Mouse (Mus musculus) neural tube, embryonic 10.5 days (tissue): ENCODE data around the gene Fbxw20.
"Not testable (repeated sequence)": the region's sequence is repeated elsewhere in the genome, so short reads cannot be mapped to it uniquely, and the experiment has no call there.

Experiments used
- DNase-seq: peaks from one replicate; pipeline ENCODE4 v3.0.0-alpha.2; 2017; ENCODE audit warnings: low spot score; ENCODE audit errors: extremely low spot score

Gene Fbxw20

DNA sequence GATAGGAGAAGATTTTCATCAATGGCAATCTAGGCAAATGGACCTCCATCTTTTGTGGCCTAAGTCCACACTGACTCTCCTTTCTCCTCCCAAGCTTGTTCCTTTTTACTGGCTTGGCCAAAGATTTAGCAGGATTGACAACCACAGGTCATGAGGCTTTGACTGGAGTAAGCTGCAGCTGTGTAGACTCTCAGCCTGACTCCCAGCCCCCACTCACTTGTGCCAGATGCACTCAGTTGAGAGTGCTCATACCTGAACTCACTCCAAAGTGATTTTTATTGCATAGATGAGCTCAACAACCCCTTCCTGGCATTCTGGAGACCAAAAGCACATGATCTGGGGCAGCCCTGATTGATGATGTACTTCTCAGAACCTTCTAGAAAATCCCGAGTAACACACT lies at the start of gene Fbxw20:
Gene Fbxw20 (minus strand): TSS at position 101 of the 400 bp plus-strand sequence.
- DNase-seq: no peak

DNA sequence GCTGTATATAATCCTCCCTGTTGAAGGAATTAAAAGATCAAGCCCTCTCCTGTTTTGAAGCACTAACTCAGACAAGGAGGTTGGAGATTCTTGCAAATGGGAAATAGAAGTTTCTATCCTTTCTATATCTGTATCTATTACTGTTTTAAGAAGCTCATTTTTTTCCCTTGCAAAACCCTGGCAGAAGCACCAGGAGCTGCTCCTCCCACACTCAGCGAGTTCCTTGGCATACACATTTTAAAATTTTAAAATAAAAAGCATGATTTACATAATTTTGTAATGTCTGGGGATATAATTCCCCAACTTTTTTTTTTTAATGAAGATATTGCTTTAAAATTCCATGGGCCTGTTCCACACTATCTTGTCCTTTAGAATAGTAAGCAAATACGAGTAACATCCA lies 28.5 kb upstream of the Fbxw20 start:
- DNase-seq: no peak

DNA sequence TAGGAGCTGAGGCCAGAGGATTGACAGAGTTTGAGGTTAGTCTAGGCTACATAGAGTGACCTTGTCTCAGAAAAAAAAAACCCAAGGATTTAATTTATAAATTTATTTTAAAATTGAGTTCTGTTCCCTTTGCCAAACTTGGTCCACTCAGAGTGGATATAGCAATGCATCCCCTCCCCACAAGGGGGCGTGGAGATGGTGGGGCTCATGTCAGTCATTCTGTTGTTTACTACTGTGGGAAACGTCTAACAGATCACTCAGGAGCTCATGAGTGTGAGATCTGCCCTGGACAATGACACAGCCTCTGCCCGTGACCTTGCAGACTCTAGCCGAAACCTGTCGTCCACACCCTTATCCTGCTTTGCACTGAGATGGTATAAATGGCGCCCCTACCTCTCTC lies 16.1 kb downstream of the Fbxw20 start:
- no peak for DNase-seq

DNA sequence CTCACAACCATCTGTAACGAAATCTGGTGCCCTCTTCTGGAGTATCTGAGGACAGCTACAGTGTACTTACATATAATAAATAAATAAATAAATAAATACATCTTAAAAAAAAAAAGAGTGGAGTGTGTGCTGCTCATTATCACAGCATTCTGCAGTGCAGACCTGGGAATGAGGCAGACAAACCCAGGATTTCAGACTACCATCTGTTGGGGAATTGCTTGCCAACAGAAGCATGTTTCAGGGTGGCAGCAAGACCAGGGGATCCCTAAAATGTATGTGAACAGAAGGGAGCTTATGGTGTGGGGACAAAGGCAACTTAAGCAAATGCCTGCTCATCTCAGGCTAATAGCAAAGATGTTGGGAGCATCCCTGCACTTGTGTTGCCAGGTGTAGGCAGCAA lies 33.2 kb downstream of the Fbxw20 start:
- not testable (repeated sequence) for DNase-seq

DNA sequence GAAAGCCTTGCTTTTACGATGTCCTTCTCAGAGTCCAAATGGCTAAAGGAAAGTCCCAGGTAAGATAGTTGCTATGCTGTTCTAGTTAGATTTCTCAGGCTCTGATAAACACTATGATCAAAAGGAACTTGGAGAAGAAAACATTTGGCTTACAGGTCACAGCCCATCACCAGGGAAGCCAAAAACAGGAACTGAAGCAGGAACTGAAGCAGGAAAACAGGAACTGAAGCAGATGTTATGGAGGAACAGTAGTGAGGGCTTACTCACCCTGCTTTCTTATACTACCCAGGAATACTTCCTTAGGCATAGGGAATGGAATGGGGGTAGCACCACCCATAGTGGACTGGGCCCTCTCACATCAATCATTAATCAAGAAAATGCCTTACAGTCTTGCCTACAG lies 34.2 kb downstream of the Fbxw20 start:
- no peak for DNase-seq

DNA sequence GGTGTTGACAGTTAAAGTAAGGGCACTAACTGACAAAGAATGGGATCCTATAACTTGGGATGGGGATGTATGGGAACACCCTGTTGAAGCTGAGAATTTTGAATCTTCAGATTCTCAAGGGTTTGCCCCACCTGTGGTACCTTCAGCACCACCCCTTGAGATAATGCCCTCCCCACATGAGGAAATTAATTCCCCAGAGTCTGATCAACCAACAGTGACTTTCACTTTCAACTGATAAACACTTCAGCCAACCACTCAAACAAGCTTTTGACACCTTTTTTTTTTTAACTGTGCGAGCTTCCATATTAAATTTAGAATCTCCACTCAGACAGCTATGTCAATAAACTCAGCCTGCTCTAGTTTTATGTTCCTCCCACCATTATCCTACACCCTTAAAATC lies 35.2 kb downstream of the Fbxw20 start:
- DNase-seq: no peak

DNA sequence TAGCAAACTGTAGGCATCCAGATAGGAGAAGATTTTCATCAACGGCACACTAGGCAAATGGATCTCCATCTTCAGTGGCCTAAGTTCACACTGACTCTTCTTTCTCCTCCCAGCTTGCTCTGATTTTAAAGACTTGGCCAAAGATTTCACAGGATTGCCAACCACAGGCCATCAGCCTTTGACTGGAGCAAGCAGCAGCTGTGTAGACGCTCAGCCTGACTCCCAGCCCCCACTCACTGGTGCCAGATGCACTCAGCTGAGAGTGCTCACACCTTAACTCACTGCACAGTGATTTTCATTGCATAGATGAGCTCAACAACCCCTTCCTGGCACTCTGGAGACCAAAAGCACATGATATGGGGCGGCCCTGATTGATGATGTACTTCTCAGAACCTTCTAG lies 38.7 kb downstream of the Fbxw20 start, which contains the start of gene Fbxw13:
Gene Fbxw13 (minus strand): TSS at position 101 of the 400 bp plus-strand sequence.
- not testable (repeated sequence) for DNase-seq

DNA sequence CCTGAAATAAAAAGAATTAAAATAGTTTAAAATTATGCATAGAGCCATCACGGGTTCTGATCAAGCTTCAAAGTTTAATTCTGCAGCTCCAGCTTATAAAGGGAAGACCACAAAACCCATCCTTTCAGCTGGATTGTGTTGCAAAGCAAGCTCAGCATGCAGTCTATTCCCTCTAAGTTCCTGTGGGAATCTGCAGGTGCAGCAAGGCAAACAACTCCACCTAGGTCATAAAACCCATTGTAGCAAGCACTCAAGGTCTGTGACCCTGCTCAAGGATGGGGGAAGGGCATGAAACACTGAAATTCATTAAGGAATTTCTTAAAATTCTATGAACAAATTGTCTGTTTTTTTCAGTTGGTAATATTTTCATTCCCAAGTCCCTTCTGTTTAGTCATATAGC lies 57.3 kb downstream of the Fbxw20 start:
- DNase-seq: no peak

DNA sequence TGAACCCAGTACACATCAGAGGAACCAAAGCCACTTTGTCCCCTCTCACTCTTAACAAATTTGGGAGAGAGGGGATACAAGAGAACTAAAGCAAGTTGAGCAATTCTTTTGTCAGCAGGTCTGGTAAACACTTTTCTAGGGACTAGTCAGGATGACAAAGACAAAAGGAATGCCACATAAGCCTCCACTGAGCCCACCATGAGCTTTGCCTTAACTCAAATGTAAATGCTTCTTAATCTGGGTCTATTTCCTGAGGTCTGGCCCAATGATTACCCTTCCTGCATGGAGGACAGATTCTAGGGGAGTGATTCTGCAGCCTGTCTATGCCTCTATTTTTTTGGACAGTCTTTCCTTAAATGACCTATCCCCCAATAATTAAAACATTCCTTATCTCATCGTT lies 58.3 kb downstream of the Fbxw20 start:
- DNase-seq: no peak
